Mouse (Mus musculus) mesoderm, embryonic 11.5 days (tissue): ENCODE results near the gene Ttyh1.

Source experiments
- DNase-seq: peaks from one replicate; pipeline ENCODE4 v3.0.0-alpha.2; 2012; ENCODE audit warnings: low read depth, low spot score

Ttyh1 gene

GRCm38 (mm10) chr7:4170193-4170938 is 51.2 kb downstream of the Ttyh1 start:
- no peak for DNase-seq

- peak; percentile 58 for DNase-seq
Observed at GRCm38 (mm10) chr7:4178438-4178837, 59.2 kb downstream of the Ttyh1 start.
